Mouse (Mus musculus) cerebellum, postnatal 4 days (tissue): ENCODE measurements at regions not wholly inside any gene's neighbourhood (a gene's known extent, or its start where the extent isn't known, plus 50 kb on each side); places are given as distances from the start of the nearest gene placed in this dataset.
"Not testable (repeated sequence)": the region's sequence is repeated elsewhere in the genome, so short reads cannot be mapped to it uniquely, and the experiment has no call there.

Source experiments
- DNase-seq, 2 experiments: peaks; one replicate each; pipeline ENCODE4 v3.0.0; 2022; ENCODE audit warnings: low spot score in 2 of 2, mixed read lengths in 1 of 2

GRCm38 (mm10) chrX:4530652-4531051 lies 160.2 kb downstream of the Btbd35f17 start:
- not testable (repeated sequence) for DNase-seq

- not testable (repeated sequence) for DNase-seq
Observed at GRCm38 (mm10) chrX:4543981-4544380, 173.5 kb downstream of the Btbd35f17 start.

GRCm38 (mm10) chrX:4548879-4549278 lies 178.4 kb downstream of the Btbd35f17 start:
- DNase-seq = peak in 1 of 2 experiments; percentile 1
